Mouse (Mus musculus) thymus, postnatal 14 days (tissue): ENCODE data around the gene Nprl2.

Experiments
- DNase-seq: peaks from one replicate; pipeline ENCODE4 v3.0.0; 2021

Gene Nprl2

DNA sequence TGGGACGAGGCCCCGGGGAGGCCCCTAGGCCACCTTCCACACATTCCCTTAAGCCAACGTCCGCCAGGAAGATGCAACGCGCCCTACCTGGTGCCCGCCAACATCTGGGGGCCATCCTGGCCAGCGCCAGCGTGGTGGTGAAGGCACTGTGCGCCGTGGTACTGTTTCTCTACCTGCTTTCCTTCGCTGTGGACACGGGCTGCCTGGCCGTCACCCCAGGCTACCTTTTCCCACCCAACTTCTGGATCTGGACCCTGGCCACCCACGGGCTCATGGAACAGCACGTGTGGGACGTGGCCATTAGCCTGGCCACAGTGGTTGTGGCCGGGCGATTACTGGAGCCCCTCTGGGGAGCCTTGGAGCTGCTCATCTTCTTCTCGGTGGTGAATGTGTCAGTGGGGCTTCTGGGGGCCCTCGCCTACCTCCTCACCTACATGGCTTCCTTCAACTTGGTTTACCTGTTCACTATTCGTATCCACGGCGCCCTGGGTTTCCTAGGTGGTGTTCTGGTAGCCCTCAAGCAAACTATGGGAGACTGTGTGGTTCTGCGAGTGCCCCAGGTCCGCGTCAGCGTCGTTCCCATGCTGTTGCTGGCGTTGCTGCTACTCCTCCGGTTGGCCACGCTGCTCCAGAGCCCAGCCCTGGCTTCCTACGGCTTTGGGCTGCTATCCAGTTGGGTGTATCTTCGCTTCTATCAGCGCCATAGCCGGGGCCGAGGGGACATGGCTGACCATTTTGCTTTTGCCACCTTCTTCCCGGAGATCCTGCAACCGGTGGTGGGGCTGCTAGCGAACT, 7.4 kb upstream of the Nprl2 start:
- DNase-seq: peak; percentile 35

DNA sequence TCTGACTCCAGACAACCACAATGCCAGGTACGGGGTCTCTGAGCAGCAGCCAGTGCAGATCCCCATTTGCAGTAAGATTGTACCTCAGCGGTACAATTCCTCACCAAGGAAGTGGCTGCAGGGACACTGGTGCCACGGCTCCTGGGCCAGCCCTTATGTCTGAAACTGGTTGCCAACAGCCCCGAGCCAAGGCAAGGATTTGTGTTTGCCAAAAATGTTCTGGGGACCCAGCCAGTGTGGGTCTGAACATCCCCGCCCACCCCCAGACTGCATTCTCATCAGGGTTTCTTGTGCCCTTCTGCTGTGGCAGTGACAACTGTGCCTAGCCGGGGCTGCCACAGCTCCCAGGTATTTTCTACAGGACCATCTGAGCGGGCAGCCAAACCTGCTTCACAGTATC, 3.8 kb upstream of the Nprl2 start:
- DNase-seq: no peak

DNA sequence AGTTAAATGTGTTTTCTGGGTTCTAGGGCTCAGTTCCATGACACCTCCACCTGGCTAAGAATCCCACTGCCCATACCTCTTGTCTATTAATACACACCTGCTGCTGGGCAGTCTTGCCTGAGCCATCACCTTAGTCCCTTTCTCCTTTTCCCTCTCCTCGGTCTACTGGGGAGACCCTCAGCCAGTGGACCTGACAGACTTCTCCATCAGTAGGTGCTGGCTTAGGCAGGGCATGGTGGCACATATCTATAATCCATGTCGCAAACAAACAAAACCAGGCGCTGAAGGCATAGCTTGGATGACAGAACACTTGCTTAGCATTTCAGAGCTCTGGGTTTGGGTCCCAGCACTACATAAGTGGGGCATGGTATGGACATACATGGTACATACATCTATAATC, 3.3 kb upstream of the Nprl2 start:
- no peak for DNase-seq

DNA sequence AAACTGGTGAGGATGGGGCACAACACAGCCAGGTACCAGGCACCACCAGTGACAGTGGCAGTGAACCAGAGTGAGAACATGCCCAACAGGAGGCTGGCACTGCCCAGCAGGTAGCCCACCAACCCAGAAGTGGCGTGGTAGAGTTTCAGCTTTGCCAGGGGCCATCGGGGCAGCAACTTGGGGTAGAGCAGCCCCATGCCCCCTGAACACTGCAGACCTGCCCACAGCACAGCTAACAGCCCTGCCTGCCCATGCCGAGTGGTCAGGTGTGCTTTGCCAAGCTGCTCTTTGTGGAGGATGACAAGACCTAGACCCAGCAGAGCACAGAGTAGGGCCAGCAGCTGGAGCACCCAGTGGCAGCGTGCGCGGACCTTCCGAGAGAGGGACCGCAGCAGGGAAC, 2.1 kb upstream of the Nprl2 start:
- no peak for DNase-seq

DNA sequence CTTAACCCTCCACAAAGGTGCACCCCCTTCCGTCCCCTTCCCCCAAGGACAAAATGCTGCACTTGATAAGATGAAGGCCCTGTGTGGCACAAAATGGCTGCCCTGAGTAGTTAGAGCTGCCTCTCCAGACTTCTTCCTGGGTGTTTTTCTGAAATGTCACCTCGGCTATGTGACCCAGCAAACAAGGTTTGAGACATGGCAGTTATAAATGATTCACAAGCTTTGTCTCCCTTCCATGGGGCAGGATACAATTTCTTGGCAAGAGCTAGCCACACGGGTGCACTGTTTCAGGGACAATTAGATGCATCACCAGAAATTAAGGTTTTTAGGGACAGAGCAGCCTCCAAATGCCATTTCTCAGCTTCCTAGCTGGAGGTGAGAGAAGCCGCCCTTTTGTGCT, 1.6 kb upstream of the Nprl2 start:
- DNase-seq: no peak

DNA sequence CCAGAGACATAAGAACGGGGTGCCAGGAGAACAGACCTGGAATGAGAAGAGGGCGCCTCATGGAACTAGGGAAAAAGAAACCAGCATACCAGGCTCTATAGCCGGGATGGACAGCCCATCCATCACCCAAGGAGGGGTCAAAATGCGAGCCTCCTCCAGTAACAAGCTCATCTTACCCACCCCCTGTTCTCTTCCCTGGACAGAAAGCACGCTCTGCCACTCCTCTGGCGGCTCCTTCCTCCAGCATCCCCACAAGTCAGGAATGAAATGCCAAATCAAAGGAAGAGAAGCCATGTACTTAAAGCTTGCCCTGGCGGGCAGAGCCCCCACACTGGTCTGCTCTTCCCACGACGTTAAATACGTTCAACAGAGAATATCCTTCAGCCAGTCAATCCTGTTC, 1.0 kb upstream of the Nprl2 start:
- DNase-seq: no peak

DNA sequence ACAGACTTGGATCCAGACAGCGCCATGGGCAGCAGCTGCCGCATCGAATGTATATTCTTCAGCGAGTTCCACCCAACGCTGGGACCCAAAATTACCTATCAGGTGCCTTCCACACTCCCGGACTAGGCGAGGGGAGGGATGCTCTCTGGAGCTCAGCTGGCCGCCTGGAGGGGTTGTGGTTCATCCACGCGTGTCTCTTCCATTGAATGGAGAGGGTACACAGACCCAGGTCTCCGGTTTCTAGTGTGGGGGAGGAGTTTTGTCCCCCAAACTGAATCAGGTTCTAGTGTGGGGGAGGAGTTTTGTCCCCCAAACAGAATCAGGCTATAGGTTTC, 293 bp downstream of the Nprl2 start:
- DNase-seq: no peak

DNA sequence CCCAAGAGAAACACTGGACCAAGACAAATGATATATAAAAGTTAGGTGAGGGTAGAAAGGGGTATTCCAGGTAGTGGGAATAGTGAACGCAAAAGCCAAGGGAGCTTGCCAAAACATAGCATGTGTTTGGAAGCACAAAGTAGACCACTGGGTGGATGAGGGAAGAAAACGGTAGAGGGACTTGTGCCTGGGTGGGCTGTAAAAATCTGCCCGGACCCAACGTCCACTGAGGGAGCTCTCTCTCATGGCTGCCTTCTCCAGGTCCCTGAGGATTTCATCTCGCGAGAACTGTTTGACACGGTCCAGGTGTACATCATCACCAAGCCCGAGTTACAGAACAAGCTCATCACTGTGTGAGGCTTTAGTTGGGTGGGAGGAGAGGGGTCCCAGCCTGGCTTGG, 695 bp downstream of the Nprl2 start:
- DNase-seq: no peak

DNA sequence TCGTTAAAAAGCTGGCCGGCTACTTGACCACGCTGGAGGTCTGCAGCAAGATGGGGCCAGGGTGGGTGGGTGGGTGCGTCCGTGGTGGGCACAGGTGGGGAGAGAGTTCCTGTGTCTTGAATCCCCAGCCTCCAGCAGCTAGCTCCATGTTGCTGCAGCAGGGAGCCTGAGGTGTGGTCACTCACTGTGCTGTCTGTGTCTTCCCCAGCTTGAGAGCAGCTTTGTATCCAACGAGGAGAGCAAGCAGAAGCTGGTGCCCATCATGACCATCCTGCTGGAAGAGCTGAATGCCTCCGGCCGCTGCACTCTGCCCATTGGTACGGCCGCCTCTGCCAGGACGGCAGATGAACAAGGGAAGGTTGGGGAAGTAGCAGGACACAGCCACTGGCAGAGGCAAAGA, 1.3 kb downstream of the Nprl2 start:
- DNase-seq: no peak

DNA sequence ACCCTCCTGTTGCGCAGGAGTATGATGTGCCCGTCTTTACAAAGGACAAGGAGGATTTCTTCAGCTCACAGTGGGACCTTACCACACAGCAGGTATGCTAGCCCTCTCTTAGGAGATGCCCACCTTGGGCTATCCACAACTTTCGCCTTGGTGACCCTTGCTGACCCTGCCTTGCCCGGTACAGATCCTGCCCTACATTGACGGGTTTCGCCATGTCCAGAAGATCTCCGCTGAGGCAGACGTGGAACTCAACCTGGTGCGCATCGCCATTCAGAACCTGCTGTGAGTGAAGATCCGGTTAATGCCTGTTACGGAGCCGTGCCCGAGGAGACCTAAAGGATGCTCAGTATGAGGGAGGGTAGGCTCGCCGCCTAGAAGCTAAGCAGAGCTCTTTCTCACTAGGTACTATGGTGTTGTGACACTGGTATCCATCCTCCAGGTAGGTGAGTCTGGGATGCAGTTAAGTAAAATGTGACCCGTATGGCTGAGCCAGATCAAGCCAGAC, 2.2 kb downstream of the Nprl2 start:
- no peak for DNase-seq

DNA sequence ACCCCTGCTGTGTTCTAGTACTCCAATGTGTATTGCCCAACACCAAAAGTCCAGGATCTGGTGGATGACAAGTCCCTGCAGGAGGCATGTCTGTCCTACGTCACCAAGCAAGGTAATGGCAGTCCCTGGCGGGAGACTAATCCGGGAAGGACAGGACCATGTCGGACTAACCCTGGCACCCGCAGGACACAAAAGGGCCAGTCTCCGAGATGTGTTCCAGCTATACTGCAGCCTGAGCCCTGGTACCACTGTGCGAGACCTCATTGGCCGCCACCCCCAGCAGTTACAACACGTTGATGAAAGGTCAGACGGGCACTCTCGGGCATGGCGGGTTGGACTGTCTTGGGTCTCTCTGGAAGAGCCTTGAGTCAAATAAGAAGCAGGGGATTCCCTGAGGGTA, 2.7 kb downstream of the Nprl2 start:
- no peak for DNase-seq

DNA sequence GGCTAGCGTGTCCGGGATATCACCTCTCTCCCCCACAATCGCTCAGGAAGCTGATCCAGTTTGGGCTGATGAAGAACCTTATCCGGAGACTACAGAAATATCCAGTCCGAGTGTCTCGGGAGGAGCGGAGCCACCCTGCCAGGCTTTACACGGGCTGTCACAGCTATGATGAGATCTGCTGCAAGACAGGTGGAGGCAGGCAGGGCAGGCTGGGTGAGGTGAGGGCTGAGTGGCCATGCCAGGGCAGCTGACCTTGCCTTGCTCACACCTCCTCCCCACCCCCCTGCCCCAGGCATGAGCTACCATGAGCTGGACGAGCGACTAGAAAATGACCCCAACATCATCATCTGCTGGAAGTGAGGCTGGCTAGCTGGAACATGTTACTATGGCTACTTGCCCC, 3.2 kb downstream of the Nprl2 start:
- DNase-seq: no peak

DNA sequence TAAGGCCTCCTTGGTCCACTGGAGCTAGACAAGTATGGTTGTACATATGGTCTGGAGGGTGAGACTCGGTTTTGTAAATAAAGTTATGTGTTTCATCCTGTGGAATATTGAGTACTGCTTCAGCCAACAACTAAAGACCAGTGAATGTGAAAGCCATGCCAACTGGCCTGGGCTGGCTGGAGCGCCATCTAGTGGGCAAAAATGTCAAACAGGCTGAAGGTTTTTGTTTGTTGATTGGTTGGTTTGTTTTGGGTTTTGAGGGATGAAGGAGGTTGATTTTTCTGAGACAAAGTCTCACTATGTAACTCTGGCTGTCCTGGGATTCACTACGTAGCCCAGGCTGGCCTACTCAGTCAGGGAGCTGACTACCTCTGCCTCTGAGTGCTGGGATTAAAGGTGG, 3.6 kb downstream of the Nprl2 start:
- peak; percentile 79 for DNase-seq

DNA sequence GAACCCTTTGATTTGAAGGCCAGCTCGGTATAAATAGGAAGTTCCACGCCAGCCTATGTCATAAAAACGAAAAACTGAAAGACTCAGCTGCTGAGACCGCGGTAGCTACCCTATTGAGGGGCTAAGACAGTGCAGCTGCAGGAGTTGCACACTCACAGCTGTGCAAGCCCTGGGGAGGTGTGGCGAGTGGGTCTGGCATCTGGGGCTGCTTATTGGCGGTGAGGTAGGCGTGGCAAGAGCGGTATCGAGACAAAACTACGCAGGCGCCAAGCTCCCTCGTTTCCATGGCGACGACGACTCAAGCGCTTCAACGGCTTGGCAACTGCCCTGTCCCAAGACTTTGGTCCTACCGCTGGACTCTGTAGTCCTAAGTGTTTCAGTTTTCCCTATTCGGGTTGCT, 5.0 kb downstream of the Nprl2 start, which contains the start of gene Zmynd10:
Gene Zmynd10 (plus strand): TSS at position 273 of the 400 bp plus-strand sequence.
- peak; percentile 93 for DNase-seq

DNA sequence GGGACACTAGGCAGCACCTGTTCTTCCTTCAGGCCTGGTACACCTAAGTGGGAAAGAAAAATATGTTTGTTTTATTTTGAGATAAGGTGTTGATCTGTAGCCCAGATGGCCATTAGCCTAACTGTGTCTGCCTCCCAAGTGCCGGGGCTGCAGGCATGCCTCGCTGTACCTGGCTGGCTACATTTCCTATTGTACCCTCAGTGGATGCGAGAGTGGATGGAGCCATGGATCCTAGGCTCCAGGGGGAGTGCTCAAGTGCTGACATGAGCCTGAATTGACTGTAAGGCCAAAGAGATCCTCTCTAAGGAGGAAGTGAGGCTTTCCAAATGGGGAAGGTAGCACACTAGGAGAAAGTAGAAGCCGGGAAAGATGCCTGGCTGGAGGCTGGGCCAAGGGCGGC, 5.9 kb downstream of the Nprl2 start:
- no peak for DNase-seq

DNA sequence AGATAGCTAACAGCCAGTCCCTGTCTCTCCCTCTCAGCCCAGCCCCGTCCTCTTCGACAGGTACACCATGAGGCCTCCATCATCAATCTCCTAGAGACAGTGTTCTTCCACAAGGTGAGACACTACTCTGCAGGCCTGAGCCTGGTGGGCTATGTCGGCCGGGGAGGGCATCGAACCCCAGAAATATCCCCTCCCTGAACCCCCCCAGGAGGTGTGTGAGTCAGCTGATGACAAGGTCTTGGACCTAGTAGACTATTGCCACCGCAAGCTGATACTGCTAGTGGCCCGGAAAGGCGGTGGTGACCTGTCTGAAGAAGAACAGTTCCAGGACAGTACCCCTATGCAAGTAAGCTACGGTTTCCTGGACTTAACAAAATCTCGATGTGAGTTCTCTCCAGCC, 6.8 kb downstream of the Nprl2 start:
- no peak for DNase-seq

DNA sequence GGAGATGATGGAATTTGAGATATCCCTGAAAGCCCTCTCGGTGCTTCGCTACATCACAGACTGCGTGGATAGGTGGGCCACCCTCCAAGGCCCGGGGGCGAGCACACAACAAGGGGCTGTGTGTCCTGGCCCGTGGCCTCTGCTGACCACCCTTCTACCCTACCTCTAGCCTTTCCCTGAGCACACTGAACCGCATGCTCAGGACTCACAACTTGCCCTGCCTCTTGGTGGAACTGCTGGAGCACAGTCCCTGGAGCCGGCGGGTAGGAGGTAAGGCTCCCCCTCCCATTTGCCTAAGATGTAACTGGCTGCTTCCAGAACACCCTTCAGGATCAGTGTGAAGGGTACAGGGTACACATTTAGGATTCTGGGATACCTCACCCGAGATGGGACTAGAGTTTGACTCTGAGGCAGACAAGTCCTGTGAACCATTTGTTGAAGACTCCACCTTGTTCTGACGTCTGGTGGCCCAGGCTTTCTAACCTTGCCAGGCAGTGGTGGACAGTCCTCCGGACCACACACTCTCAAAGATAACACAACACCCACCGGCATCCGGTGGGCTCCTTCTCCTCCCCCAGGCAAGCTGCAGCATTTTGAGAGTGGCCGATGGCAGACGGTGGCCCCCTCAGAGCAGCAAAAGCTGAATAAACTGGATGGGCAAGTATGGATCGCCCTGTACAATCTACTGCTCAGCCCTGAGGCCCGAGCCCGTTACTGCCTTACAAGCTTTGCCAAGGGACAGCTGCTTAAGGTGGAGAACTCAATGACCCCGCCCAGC, 7.5 kb downstream of the Nprl2 start:
- no peak for DNase-seq

DNA sequence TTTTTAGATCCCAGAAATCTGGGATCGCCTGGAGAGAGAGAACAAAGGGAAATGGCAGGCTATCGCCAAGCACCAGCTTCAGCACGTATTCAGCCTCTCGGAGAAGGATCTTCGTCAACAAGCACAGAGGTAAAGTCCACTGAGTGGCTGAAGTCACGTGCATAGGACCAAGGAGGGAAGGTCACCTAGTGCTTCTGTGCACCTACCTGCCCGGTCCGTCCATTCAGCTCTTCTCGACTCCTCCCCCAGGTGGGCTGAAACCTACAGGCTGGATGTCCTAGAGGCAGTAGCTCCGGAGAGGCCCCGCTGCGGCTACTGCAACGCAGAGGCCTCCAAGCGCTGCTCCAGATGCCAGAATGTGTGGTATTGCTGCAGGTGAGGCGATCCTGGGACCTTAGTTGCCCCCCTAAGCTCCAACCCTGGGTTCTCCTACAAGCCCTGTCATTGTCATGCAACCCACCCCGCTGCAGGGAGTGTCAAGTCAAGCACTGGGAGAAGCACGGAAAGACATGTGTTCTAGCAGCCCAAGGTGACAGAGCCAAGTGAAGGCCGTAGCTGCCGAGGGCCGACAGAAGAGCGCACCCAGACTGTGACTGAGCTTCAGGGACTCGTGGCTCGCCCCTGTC, 8.6 kb downstream of the Nprl2 start:
- DNase-seq: no peak

DNA sequence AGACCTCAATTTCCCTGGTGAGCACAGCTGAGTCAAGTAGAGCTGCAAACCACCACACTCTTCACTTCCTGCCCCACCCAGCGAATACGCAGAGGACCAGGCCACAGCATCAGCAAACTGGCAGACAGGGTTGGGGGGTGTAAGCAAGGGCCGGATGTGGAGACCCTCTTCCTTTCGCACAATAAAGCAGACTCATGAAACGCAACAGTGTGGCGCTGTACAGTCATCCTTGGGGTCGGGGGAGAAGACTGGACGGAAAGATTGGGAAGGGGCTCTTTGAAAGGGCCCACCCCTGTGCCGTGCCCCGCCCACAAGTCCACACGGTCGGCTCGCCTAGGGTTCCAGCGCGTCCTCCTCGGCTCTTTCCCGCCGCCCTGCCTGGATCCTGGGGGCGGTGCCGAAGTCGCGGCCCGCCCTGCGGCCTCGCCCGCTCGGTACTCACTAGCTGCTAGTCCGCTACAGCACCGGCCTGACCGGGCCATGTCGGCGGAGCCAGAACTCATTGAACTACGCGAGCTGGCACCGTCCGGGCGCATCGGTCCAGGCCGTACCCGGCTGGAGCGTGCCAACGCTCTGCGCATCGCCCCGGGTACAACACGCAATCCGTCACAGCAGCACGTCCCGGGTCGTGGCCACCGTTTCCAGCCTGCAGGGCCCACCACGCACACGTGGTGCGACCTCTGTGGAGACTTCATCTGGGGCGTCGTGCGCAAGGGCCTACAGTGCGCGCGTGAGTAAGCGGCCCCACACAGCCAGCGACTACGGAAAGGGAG, 9.3 kb downstream of the Nprl2 start, which contains the start of gene Rassf1:
Gene Rassf1 (plus strand): TSS at position 439 of the 773 bp plus-strand sequence.
- DNase-seq: peak; percentile 83

DNA sequence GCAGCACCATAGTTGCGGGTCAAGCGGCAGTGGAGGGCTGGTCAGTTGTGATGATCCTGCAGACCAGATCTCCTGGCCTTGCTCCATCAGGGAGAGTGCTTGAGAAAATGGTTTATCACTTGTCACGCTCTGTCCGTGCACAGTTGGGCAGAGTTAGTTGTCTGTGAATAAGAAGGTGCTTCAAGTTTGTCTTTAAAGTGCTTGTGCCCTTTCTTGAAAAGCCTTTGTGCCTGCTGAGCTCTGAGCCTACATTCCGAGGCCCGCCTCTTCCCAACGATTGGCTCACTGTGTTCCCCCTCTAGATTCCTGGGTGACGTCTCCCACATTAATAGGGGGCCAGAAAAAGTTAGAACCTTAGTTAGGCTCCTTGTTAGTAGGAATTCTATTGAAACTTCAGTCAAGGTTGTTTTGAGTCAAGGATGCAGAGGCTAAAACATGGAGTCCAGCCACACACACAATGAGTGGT, 9.9 kb downstream of the Nprl2 start:
- DNase-seq: no peak

DNA sequence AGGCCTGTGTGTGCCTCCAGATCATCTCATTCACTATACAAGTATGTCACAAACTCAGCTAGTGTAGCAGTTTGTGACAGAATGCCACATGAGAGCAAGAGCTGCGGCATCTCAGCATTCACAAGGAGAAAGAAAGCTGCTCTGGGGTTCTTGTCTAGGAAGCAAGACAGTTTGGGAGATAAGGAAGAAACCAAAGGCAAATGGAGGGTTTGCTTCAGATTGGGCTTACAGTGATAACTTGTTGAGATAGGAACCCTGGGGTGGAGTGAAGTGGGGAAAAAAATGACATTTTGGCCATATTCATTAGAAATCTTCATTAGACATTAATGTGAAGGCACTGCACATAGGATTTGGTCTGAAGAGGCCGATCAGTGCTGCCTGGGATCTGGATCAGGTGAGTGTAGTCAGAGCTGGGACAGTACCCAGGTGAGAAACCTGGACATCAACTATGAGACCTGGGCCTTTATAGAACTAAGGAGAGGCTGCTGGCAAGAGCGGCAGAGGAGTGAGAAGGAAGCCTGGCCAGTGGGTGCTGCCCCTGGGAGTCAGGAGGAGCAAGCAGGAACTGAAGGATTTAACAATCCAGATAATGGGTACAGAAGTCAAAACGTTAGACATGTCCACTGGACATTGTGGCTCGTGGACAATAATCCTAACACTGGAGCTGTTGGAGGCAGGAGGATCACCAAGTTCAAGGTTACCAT, 10.8 kb downstream of the Nprl2 start:
- DNase-seq: no peak
